ENCODE assay signal across 10 mouse cellular contexts in genomic region chr8:44933478-44933877, GRCm38 (mm10). TPM values are rescaled to one million over a fixed set of nuclear protein-coding genes. Genes with fewer than 3 reads are reported as not detected.
DNase-seq lines count a peak whose midpoint lies in the region; ATAC-seq and TF ChIP-seq lines count a peak whose summit lies in the region.
"Had no signal": no experiment of that assay in that cellular context is flagged by ENCODE, and none has a peak within 500 bp of the region (broad histone marks: within the 10 kb centered on the region; RNA-seq: fewer than 3 reads in every experiment).

No protein-coding gene starts in this region.

- peaks cover 2% of the 10 kb centered on the region; the same call in 1 of the 2 replicates for H3K9me3 ChIP-seq in liver, embryonic 11.5 days (ENCODE audit: control insufficient read depth, low read length)
- no peaks in the 10 kb centered on the region; the same call in 1 of the 2 replicates for H3K9me3 ChIP-seq in liver, embryonic 12.5 days (replicated peaks)
- peaks cover 2% of the 10 kb centered on the region; the same call in 1 of the 2 replicates for H3K9me3 ChIP-seq in hindbrain, postnatal 0 days (ENCODE audit: low read length)

- H3K4me3 ChIP-seq in liver, embryonic 11.5 days (ENCODE audit: low read depth, low read length), result no peak overlapping the region
- no peak overlapping the region for H3K4me3 ChIP-seq in liver, embryonic 12.5 days
- peak overlapping the region; percentile 84 for H3K4me3 ChIP-seq in hindbrain, postnatal 0 days (ENCODE audit: low read length)

- peaks cover 52% of the 10 kb centered on the region for H3K27me3 ChIP-seq in liver, embryonic 11.5 days (replicated peaks; ENCODE audit: control insufficient read depth, insufficient read depth, low read length)
- H3K27me3 ChIP-seq in liver, embryonic 12.5 days (replicated peaks), result peaks cover 58% of the 10 kb centered on the region
- no peaks in the 10 kb centered on the region for H3K27me3 ChIP-seq in hindbrain, postnatal 0 days (ENCODE audit: insufficient read depth, low read length)

- peak; percentile 47 for DNase-seq in cerebellum, adult 11-12 months
- no peak for DNase-seq in cerebellum, adult 9-10 months
- no peak for DNase-seq in liver, embryonic 11.5 days (ENCODE audit: low spot score)
- DNase-seq in hindbrain, postnatal 0 days (ENCODE audit: low spot score), result peak; percentile 52
- DNase-seq in retina, embryonic 14.5 days (ENCODE audit: low spot score), result peak; percentile 53
- DNase-seq in ovary, postnatal 36 days (ENCODE audit: low spot score), result no peak
- DNase-seq in urinary bladder, postnatal 4 days (ENCODE audit: low spot score in 2 of 2), result no peak
- DNase-seq: kidney, adult 11 months had no signal

- H3K36me3 ChIP-seq in liver, embryonic 11.5 days (ENCODE audit: control insufficient read depth, insufficient read depth, low read length), result no peaks in the 10 kb centered on the region
- H3K36me3 ChIP-seq in liver, embryonic 12.5 days, result no peaks in the 10 kb centered on the region
- no peaks in the 10 kb centered on the region for H3K36me3 ChIP-seq in hindbrain, postnatal 0 days (ENCODE audit: insufficient read depth, low read length)

- 0 out of 2 replicates have a peak overlapping the region, but pooled peaks have one; percentile 76 for H3K4me2 ChIP-seq in liver, embryonic 11.5 days
- H3K4me2 ChIP-seq in liver, embryonic 12.5 days, result no peak overlapping the region
- H3K4me2 ChIP-seq in hindbrain, postnatal 0 days (ENCODE audit: low read depth, low read length), result peak overlapping the region; percentile 83

- 45% methylated on average over 6 of the region's 6 CpGs for WGBS in liver, embryonic 11.5 days
- WGBS in liver, embryonic 12.5 days (ENCODE audit: insufficient replicate concordance), result 44% methylated on average over 6 of the region's 6 CpGs
- WGBS in hindbrain, postnatal 0 days, result 42% methylated on average over 6 of the region's 6 CpGs

- no peaks in the 10 kb centered on the region for H3K4me1 ChIP-seq in liver, embryonic 11.5 days (replicated peaks; ENCODE audit: control insufficient read depth, insufficient read depth, low read length)
- 0 out of 2 replicates have a peak, but pooled peaks cover 4% of the 10 kb centered on the region for H3K4me1 ChIP-seq in liver, embryonic 12.5 days
- H3K4me1 ChIP-seq in hindbrain, postnatal 0 days (ENCODE audit: insufficient read depth, low read length), result no peaks in the 10 kb centered on the region

- no peak overlapping the region for H3K27ac ChIP-seq in liver, embryonic 11.5 days (ENCODE audit: low read depth, low read length)
- H3K27ac ChIP-seq in liver, embryonic 12.5 days, result no peak overlapping the region
- H3K27ac ChIP-seq in hindbrain, postnatal 0 days, result no peak overlapping the region

- H3K9ac ChIP-seq in liver, embryonic 11.5 days (ENCODE audit: low read depth, low read length), result no peak overlapping the region
- no peak overlapping the region for H3K9ac ChIP-seq in liver, embryonic 12.5 days
- no peak overlapping the region; the same call in 1 of the 2 replicates for H3K9ac ChIP-seq in hindbrain, postnatal 0 days (replicated peaks; ENCODE audit: low read length)

- ATAC-seq in liver, embryonic 11.5 days (replicated peaks; ENCODE audit: low FRiP score), result no peak
- ATAC-seq in liver, embryonic 12.5 days, result no peak
- ATAC-seq in hindbrain, postnatal 0 days, result no peak

- no peak for TF ChIP-seq CTCF in hindbrain, postnatal 0 days (IDR thresholded peaks at IDR 0.05; ENCODE audit: low read depth)

RNA-seq across cellular contexts. Expression of gene Fat1, which starts 1.8 kb away (rescaled TPM):
- polyA plus RNA-seq in liver, embryonic 11.5 days (2014; fragmentation: Nextera tagmentation; extraction: Ambion mirVana), result 7.7 and 7.8 TPM in 2 replicates
- 1.8 TPM in 2 replicates for polyA plus RNA-seq in liver, embryonic 12.5 days (2016; fragmentation: Nextera tagmentation; extraction: Ambion mirVana)
- total RNA-seq in hindbrain, postnatal 0 days (2014; rRNA removed), result 89.5 and 114 TPM in 2 replicates
- 10.0 and 10.5 TPM in 2 replicates for polyA plus RNA-seq in hindbrain, postnatal 0 days (2015; fragmentation: Nextera tagmentation; extraction: Ambion mirVana)
- total RNA-seq: common myeloid progenitor, adult 5-6 weeks had no signal

Comparison
In these comparisons a context has a peak if more than half of its experiments do, and no peak if none do; other contexts are left out.
1. DNase-seq: peak in cerebellum, adult 11-12 months (single experiment), hindbrain, postnatal 0 days (single experiment) and retina, embryonic 14.5 days (single experiment); none in cerebellum, adult 9-10 months (single experiment), liver, embryonic 11.5 days (single experiment), ovary, postnatal 36 days (single experiment) and urinary bladder, postnatal 4 days (0 of 2).